Mouse (Mus musculus): Measurements from ENCODE around the gene Cplane1. TPM values are rescaled to one million over a fixed set of nuclear protein-coding genes. Genes with fewer than 3 reads are reported as not detected.

Gene Cplane1
- polyA plus RNA-seq, 1 experiment from 2014 or later = 26.0 TPM

DNA sequence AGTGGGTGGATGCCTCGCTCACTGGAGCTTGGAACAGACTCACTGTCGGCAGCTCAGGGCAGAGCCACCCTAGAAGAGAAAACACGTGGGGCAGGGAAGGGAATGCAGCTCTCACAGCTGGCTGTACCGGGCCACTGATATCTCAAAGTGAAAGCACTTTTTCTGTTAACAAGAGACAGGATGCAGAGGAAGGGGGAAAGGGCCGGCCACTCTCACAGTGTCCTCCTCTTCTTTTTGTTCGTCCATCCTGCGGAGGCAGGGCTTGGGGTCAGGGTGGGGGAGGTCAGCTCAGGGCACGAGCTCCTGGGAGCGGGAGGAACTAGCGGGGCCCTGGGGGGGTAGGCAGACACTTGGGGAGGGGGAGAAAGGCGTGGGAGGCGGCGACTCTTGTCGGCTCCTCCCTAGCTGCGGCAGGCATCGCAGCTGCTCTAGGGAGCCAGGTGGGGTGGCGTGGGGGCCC, 110.4 kb downstream of the Cplane1 start:
- 37% methylated on average over 17 of the region's 17 CpGs for WGBS
- Histone ChIP-seq H3K9me3 (ENCODE audit: control insufficient read depth, low read length) (no peaks in the 10 kb centered on the region), H3K27ac (replicated peaks; ENCODE audit: low read depth, low read length) (no peak overlapping the region), H3K27me3 (ENCODE audit: control insufficient read depth, insufficient read depth, low read length) (no peaks in the 10 kb centered on the region), H3K36me3 (ENCODE audit: control insufficient read depth, insufficient read depth, low read length) (peaks cover 3% of the 10 kb centered on the region; the same call in 1 of the 2 replicates), H3K4me1 (ENCODE audit: control insufficient read depth, insufficient read depth, low read length) (no peaks in the 10 kb centered on the region), H3K4me2 (ENCODE audit: low read length) (peak overlapping the region; percentile 49), H3K4me3 (replicated peaks; ENCODE audit: low read depth, low read length) (peak overlapping the region; percentile 25), H3K9ac (replicated peaks; ENCODE audit: low read length) (no peak overlapping the region)
- ATAC-seq (ENCODE audit: low FRiP score, low TSS enrichment) (no peak), DNase-seq (peak; percentile 8)

GRCm38 (mm10) chr15:8279929-8280610, 111.2 kb downstream of the Cplane1 start:
- Histone ChIP-seq H3K9ac (replicated peaks; ENCODE audit: low read length) (no peak overlapping the region), H3K9me3 (ENCODE audit: control insufficient read depth, low read length) (no peaks in the 10 kb centered on the region), H3K4me1 (ENCODE audit: control insufficient read depth, insufficient read depth, low read length) (no peaks in the 10 kb centered on the region), H3K27me3 (ENCODE audit: control insufficient read depth, insufficient read depth, low read length) (no peaks in the 10 kb centered on the region), H3K27ac (replicated peaks; ENCODE audit: low read depth, low read length) (no peak overlapping the region), H3K4me3 (replicated peaks; ENCODE audit: low read depth, low read length) (no peak overlapping the region), H3K36me3 (ENCODE audit: control insufficient read depth, insufficient read depth, low read length) (no peaks in the 10 kb centered on the region; the same call in 1 of the 2 replicates), H3K4me2 (ENCODE audit: low read length) (peak overlapping the region; percentile 49)
- ATAC-seq (ENCODE audit: low FRiP score, low TSS enrichment) = peak; percentile 53; the same call in 1 of the 2 replicates
- peak; percentile 54 for DNase-seq
- WGBS = 72% methylated on average over 20 of the region's 20 CpGs

GRCm38 (mm10) chr15:8281701-8282100, 112.8 kb downstream of the Cplane1 start:
- Histone ChIP-seq H3K9ac (replicated peaks; ENCODE audit: low read length) (no peak overlapping the region), H3K9me3 (ENCODE audit: control insufficient read depth, low read length) (no peaks in the 10 kb centered on the region), H3K27ac (replicated peaks; ENCODE audit: low read depth, low read length) (no peak overlapping the region), H3K4me2 (ENCODE audit: low read length) (no peak overlapping the region), H3K27me3 (ENCODE audit: control insufficient read depth, insufficient read depth, low read length) (no peaks in the 10 kb centered on the region), H3K4me1 (ENCODE audit: control insufficient read depth, insufficient read depth, low read length) (no peaks in the 10 kb centered on the region), H3K36me3 (ENCODE audit: control insufficient read depth, insufficient read depth, low read length) (no peaks in the 10 kb centered on the region), H3K4me3 (replicated peaks; ENCODE audit: low read depth, low read length) (no peak overlapping the region)
- 82% methylated on average over 7 of the region's 7 CpGs for WGBS
- DNase-seq (no peak), ATAC-seq (ENCODE audit: low FRiP score, low TSS enrichment) (no peak)

DNA sequence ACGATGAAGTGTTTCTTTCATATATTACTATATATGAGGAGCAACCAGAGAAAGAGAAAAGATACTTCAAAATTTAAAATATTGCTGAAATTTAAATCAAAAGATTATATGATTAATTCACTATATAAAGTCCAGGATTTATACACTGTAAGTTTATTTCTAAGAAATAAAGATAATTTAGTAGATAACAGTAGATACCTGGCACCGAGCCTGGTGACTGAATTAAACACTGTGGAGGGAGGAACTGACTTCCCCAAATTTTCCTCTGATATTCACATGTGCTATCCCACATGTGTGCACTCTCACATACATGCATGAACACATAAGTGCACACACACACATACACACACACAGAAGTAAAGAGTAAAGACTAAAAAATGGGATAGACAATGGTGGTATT, 113.2 kb downstream of the Cplane1 start:
- Histone ChIP-seq H3K9ac (replicated peaks; ENCODE audit: low read length) (no peak overlapping the region), H3K9me3 (ENCODE audit: control insufficient read depth, low read length) (no peaks in the 10 kb centered on the region), H3K4me1 (ENCODE audit: control insufficient read depth, insufficient read depth, low read length) (no peaks in the 10 kb centered on the region), H3K4me3 (replicated peaks; ENCODE audit: low read depth, low read length) (no peak overlapping the region), H3K4me2 (ENCODE audit: low read length) (no peak overlapping the region), H3K36me3 (ENCODE audit: control insufficient read depth, insufficient read depth, low read length) (no peaks in the 10 kb centered on the region), H3K27me3 (ENCODE audit: control insufficient read depth, insufficient read depth, low read length) (no peaks in the 10 kb centered on the region), H3K27ac (replicated peaks; ENCODE audit: low read depth, low read length) (no peak overlapping the region)
- DNase-seq (no peak), ATAC-seq (ENCODE audit: low FRiP score, low TSS enrichment) (no peak)
- WGBS = 93% methylated on average over 2 of the region's 2 CpGs

GRCm38 (mm10) chr15:8291251-8291650, 122.3 kb downstream of the Cplane1 start:
- no peak overlapping the region for H3K4me2 ChIP-seq (ENCODE audit: low read length)
- H3K36me3 ChIP-seq (ENCODE audit: control insufficient read depth, insufficient read depth, low read length) = peaks cover 62% of the 10 kb centered on the region
- DNase-seq (no peak), ATAC-seq (ENCODE audit: low FRiP score, low TSS enrichment) (no peak)
- no peaks in the 10 kb centered on the region for H3K27me3 ChIP-seq (ENCODE audit: control insufficient read depth, insufficient read depth, low read length)
- no peaks in the 10 kb centered on the region for H3K9me3 ChIP-seq (ENCODE audit: control insufficient read depth, low read length)
- H3K27ac ChIP-seq (replicated peaks; ENCODE audit: low read depth, low read length) = no peak overlapping the region
- H3K4me3 ChIP-seq (replicated peaks; ENCODE audit: low read depth, low read length) = no peak overlapping the region
- H3K4me1 ChIP-seq (ENCODE audit: control insufficient read depth, insufficient read depth, low read length) = no peaks in the 10 kb centered on the region
- WGBS = 94% methylated on average over 14 of the region's 14 CpGs
- no peak overlapping the region for H3K9ac ChIP-seq (replicated peaks; ENCODE audit: low read length)

GRCm38 (mm10) chr15:8294150-8294549, 125.2 kb downstream of the Cplane1 start:
- H3K4me3 ChIP-seq (replicated peaks; ENCODE audit: low read depth, low read length) = no peak overlapping the region
- no peak overlapping the region for H3K27ac ChIP-seq (replicated peaks; ENCODE audit: low read depth, low read length)
- H3K4me2 ChIP-seq (ENCODE audit: low read length) = no peak overlapping the region
- no peak overlapping the region for H3K9ac ChIP-seq (replicated peaks; ENCODE audit: low read length)
- no peak for DNase-seq
- ATAC-seq (ENCODE audit: low FRiP score, low TSS enrichment) = no peak
- H3K9me3 ChIP-seq (ENCODE audit: control insufficient read depth, low read length) = no peaks in the 10 kb centered on the region
- H3K4me1 ChIP-seq (ENCODE audit: control insufficient read depth, insufficient read depth, low read length) = no peaks in the 10 kb centered on the region
- WGBS = 95% methylated on average over 6 of the region's 6 CpGs
- H3K27me3 ChIP-seq (ENCODE audit: control insufficient read depth, insufficient read depth, low read length) = no peaks in the 10 kb centered on the region
- peaks cover 88% of the 10 kb centered on the region for H3K36me3 ChIP-seq (ENCODE audit: control insufficient read depth, insufficient read depth, low read length)

DNA sequence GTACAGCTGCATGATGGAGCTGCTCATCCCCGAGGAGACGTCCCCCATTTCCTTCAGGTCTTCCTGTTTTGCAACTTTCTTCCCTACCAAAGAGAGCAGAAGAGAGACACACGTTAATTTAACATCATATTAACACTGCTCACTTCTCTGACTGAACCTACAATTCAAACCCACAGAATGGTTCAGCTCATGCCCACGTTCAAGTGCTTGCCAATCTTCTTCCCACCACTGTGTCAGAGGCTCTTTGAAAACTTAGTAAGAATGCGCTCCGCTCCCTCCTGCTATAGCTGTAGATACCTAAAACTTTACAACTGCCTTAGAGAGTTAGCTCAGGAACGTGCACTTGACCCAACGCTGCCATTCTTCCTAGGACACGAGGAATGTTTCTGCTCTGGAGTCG, 134.0 kb downstream of the Cplane1 start:
- WGBS = 94% methylated on average over 10 of the region's 10 CpGs
- H3K4me3 ChIP-seq (replicated peaks; ENCODE audit: low read depth, low read length) = no peak overlapping the region
- no peak overlapping the region for H3K27ac ChIP-seq (replicated peaks; ENCODE audit: low read depth, low read length)
- H3K4me2 ChIP-seq (ENCODE audit: low read length) = no peak overlapping the region
- ATAC-seq (ENCODE audit: low FRiP score, low TSS enrichment) = no peak
- H3K27me3 ChIP-seq (ENCODE audit: control insufficient read depth, insufficient read depth, low read length) = no peaks in the 10 kb centered on the region
- DNase-seq = no peak
- H3K9me3 ChIP-seq (ENCODE audit: control insufficient read depth, low read length) = no peaks in the 10 kb centered on the region
- H3K9ac ChIP-seq (replicated peaks; ENCODE audit: low read length) = no peak overlapping the region
- peaks cover 90% of the 10 kb centered on the region for H3K36me3 ChIP-seq (ENCODE audit: control insufficient read depth, insufficient read depth, low read length)
- no peaks in the 10 kb centered on the region for H3K4me1 ChIP-seq (ENCODE audit: control insufficient read depth, insufficient read depth, low read length)

GRCm38 (mm10) chr15:8305474-8305873, 136.6 kb downstream of the Cplane1 start:
- no peaks in the 10 kb centered on the region for H3K9me3 ChIP-seq (ENCODE audit: control insufficient read depth, low read length)
- H3K4me2 ChIP-seq (ENCODE audit: low read length) = no peak overlapping the region
- H3K36me3 ChIP-seq (ENCODE audit: control insufficient read depth, insufficient read depth, low read length) = peaks cover 79% of the 10 kb centered on the region
- 97% methylated on average over 1 of the region's 1 CpGs for WGBS
- no peak overlapping the region for H3K27ac ChIP-seq (replicated peaks; ENCODE audit: low read depth, low read length)
- H3K9ac ChIP-seq (replicated peaks; ENCODE audit: low read length) = no peak overlapping the region
- no peaks in the 10 kb centered on the region for H3K4me1 ChIP-seq (ENCODE audit: control insufficient read depth, insufficient read depth, low read length)
- no peak for ATAC-seq (ENCODE audit: low FRiP score, low TSS enrichment)
- no peak overlapping the region for H3K4me3 ChIP-seq (replicated peaks; ENCODE audit: low read depth, low read length)
- no peak for DNase-seq
- no peaks in the 10 kb centered on the region for H3K27me3 ChIP-seq (ENCODE audit: control insufficient read depth, insufficient read depth, low read length)

- Histone ChIP-seq H3K36me3 (ENCODE audit: control insufficient read depth, insufficient read depth, low read length) (peaks cover 52% of the 10 kb centered on the region), H3K4me3 (replicated peaks; ENCODE audit: low read depth, low read length) (no peak overlapping the region), H3K27me3 (ENCODE audit: control insufficient read depth, insufficient read depth, low read length) (no peaks in the 10 kb centered on the region), H3K9ac (replicated peaks; ENCODE audit: low read length) (no peak overlapping the region), H3K27ac (replicated peaks; ENCODE audit: low read depth, low read length) (no peak overlapping the region), H3K9me3 (ENCODE audit: control insufficient read depth, low read length) (no peaks in the 10 kb centered on the region), H3K4me2 (ENCODE audit: low read length) (no peak overlapping the region), H3K4me1 (ENCODE audit: control insufficient read depth, insufficient read depth, low read length) (no peaks in the 10 kb centered on the region)
- WGBS = 91% methylated on average over 4 of the region's 4 CpGs
- DNase-seq = no peak
- no peak for ATAC-seq (ENCODE audit: low FRiP score, low TSS enrichment)
These were observed 148.5 kb downstream of the Cplane1 start for GRCm38 (mm10) chr15:8317381-8317780.
